Mouse (Mus musculus): ENCODE results near the gene Dmxl2.

Dmxl2 gene

GRCm38 (mm10) chr9:54499291-54499690, 2.1 kb downstream of the Dmxl2 start:
- no peak for DNase-seq

- DNase-seq = no peak
These were observed 11.0 kb downstream of the Dmxl2 start for GRCm38 (mm10) chr9:54490431-54490830.

GRCm38 (mm10) chr9:54489599-54489998, 11.8 kb downstream of the Dmxl2 start:
- DNase-seq = no peak

- DNase-seq = no peak
These were observed 16.5 kb downstream of the Dmxl2 start for GRCm38 (mm10) chr9:54484927-54485326.

- DNase-seq = no peak
These were observed 18.2 kb downstream of the Dmxl2 start for GRCm38 (mm10) chr9:54483215-54483614.

- no peak for DNase-seq
These were observed 18.7 kb downstream of the Dmxl2 start for GRCm38 (mm10) chr9:54482763-54483162.

- no peak for DNase-seq
These were observed 22.4 kb downstream of the Dmxl2 start for GRCm38 (mm10) chr9:54479054-54479453.

GRCm38 (mm10) chr9:54478117-54478516, 23.3 kb downstream of the Dmxl2 start:
- DNase-seq = peak; percentile 6 to 8

- no peak for DNase-seq
These were observed 26.9 kb downstream of the Dmxl2 start for GRCm38 (mm10) chr9:54474546-54474945.

GRCm38 (mm10) chr9:54474031-54474430, 27.4 kb downstream of the Dmxl2 start:
- DNase-seq = no peak

GRCm38 (mm10) chr9:54472784-54473183, 28.6 kb downstream of the Dmxl2 start:
- DNase-seq = no peak

GRCm38 (mm10) chr9:54469339-54469738, 32.1 kb downstream of the Dmxl2 start:
- DNase-seq = no peak

- no peak for DNase-seq
These were observed 33.9 kb downstream of the Dmxl2 start for GRCm38 (mm10) chr9:54467433-54467933.

GRCm38 (mm10) chr9:54463483-54464054, 37.9 kb downstream of the Dmxl2 start:
- DNase-seq = no peak

- no peak for DNase-seq
These were observed 62.4 kb downstream of the Dmxl2 start for GRCm38 (mm10) chr9:54439015-54439414.

GRCm38 (mm10) chr9:54438246-54438645, 63.2 kb downstream of the Dmxl2 start:
- peak; percentile 67 to 74 for DNase-seq

- no peak for DNase-seq
These were observed 85.2 kb downstream of the Dmxl2 start for GRCm38 (mm10) chr9:54416238-54416637.

- DNase-seq = no peak
These were observed 144.7 kb downstream of the Dmxl2 start for GRCm38 (mm10) chr9:54356756-54357155.

- DNase-seq = no peak
These were observed 159.4 kb downstream of the Dmxl2 start for GRCm38 (mm10) chr9:54342026-54342425.

GRCm38 (mm10) chr9:54336532-54337144, 164.8 kb downstream of the Dmxl2 start:
- peak; percentile 57 to 69 for DNase-seq

GRCm38 (mm10) chr9:54335582-54335981, 165.8 kb downstream of the Dmxl2 start:
- no peak for DNase-seq

- DNase-seq = no peak
These were observed 172.2 kb downstream of the Dmxl2 start for GRCm38 (mm10) chr9:54329201-54329600.

GRCm38 (mm10) chr9:54323456-54323855, 178.0 kb downstream of the Dmxl2 start:
- no peak for DNase-seq

- no peak for DNase-seq
These were observed 185.1 kb downstream of the Dmxl2 start for GRCm38 (mm10) chr9:54316363-54316762.

Data from kidney, postnatal 4 days (tissue).